ENCODE assay signal across 25 mouse cellular contexts in genomic region chr3:40518240-40518639, GRCm38 (mm10).
"Had no signal": no experiment of that assay in that cellular context is flagged by ENCODE, and none has a peak within 500 bp of the region (broad histone marks: within the 10 kb centered on the region; RNA-seq: fewer than 3 reads in every experiment).

No protein-coding gene starts in this region.

- H3K27ac ChIP-seq: gastrocnemius, adult 2 months; heart, embryonic 10.5 days; hindbrain, embryonic 10.5 days; hindbrain, embryonic 12.5 days; hindbrain, embryonic 14.5 days; kidney, embryonic 15.5 days; kidney, postnatal 0 days; layer of hippocampus, adult 2 months; limb, embryonic 13.5 days; limb, embryonic 15.5 days; liver, embryonic 12.5 days had no signal

- H3K9ac ChIP-seq: heart, embryonic 12.5 days; hindbrain, embryonic 12.5 days; hindbrain, embryonic 14.5 days; kidney, embryonic 15.5 days; limb, embryonic 13.5 days; limb, embryonic 15.5 days; liver, embryonic 12.5 days had no signal

- DNase-seq: gastrocnemius, adult 2 months; gastrocnemius, postnatal 10 days; gastrocnemius, postnatal 25 days; heart, adult 18-20 months; heart, postnatal 10 days; heart, postnatal 4 days; kidney, adult 11 months; kidney, adult 2 months; kidney, adult 9 months; kidney, postnatal 14 days; kidney, postnatal 4 days; left cerebral cortex, postnatal 4 days had no signal

- ATAC-seq: hindbrain, embryonic 16.5 days; intestine, embryonic 16.5 days; liver, embryonic 12.5 days had no signal

- H3K27me3 ChIP-seq: heart, embryonic 12.5 days; hindbrain, embryonic 12.5 days; kidney, embryonic 15.5 days; limb, embryonic 15.5 days; liver, embryonic 12.5 days had no signal

- H3K4me3 ChIP-seq: gastrocnemius, adult 2 months; heart, embryonic 10.5 days; heart, embryonic 12.5 days; hindbrain, embryonic 10.5 days; hindbrain, embryonic 12.5 days; kidney, embryonic 15.5 days; layer of hippocampus, adult 2 months; limb, embryonic 13.5 days; limb, embryonic 15.5 days; liver, embryonic 12.5 days had no signal

- H3K36me3 ChIP-seq: heart, embryonic 10.5 days; heart, embryonic 12.5 days; hindbrain, embryonic 10.5 days; hindbrain, embryonic 12.5 days; kidney, embryonic 15.5 days; limb, embryonic 13.5 days; limb, embryonic 15.5 days; liver, embryonic 12.5 days had no signal

- H3K4me2 ChIP-seq: heart, embryonic 12.5 days; hindbrain, embryonic 12.5 days; hindbrain, embryonic 14.5 days; kidney, embryonic 15.5 days; limb, embryonic 13.5 days; limb, embryonic 15.5 days; liver, embryonic 12.5 days had no signal

- H3K9me3 ChIP-seq: heart, embryonic 10.5 days; heart, embryonic 12.5 days; hindbrain, embryonic 10.5 days; hindbrain, embryonic 12.5 days; kidney, embryonic 15.5 days; limb, embryonic 13.5 days; limb, embryonic 15.5 days; liver, embryonic 12.5 days had no signal

- H3K4me1 ChIP-seq: heart, embryonic 10.5 days; heart, embryonic 12.5 days; hindbrain, embryonic 12.5 days; limb, embryonic 13.5 days; liver, embryonic 12.5 days had no signal
